Mouse (Mus musculus) ovary, postnatal 10 days (tissue): Measurements from ENCODE around the gene Pcyt1a.
A peak's percentile ranks its signal among the peaks of the same experiment; 100 is the strongest.
"Not testable (repeated sequence)": the region's sequence is repeated elsewhere in the genome, so short reads cannot be mapped to it uniquely, and the experiment has no call there.

Experiments
- DNase-seq: peaks from one replicate; pipeline ENCODE4 v3.0.0; 2022; ENCODE audit warnings: low spot score

Pcyt1a gene

GRCm38 (mm10) chr16:32472276-32473015 lies 41.7 kb downstream of the Pcyt1a start:
- DNase-seq, result no peak

- DNase-seq, result no peak
These were observed 46.6 kb downstream of the Pcyt1a start for GRCm38 (mm10) chr16:32477315-32477714.

DNA sequence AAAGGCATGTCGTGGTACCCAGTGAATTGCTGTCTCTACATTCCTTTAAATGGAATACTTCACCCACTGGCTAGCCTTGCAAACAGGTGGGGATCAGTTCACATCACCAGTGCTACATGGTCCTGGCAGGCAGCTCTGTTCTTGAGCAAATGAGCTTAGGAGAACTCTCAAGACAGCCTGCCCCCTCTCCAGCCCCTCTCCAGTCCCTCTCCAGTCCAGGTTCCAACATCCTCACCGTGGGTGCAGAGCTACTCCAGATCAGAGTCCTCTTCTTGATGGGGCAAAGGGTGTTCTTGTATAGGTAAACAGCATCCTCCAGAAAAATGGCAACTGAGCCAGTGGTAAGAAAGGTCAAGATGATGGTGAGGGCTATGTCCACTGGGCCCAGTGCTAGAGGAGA lies 48.7 kb downstream of the Pcyt1a start:
- no peak for DNase-seq

- DNase-seq, result no peak
These were observed 53.7 kb downstream of the Pcyt1a start for GRCm38 (mm10) chr16:32484431-32484871.

GRCm38 (mm10) chr16:32485209-32485608 lies 54.5 kb downstream of the Pcyt1a start:
- no peak for DNase-seq

DNA sequence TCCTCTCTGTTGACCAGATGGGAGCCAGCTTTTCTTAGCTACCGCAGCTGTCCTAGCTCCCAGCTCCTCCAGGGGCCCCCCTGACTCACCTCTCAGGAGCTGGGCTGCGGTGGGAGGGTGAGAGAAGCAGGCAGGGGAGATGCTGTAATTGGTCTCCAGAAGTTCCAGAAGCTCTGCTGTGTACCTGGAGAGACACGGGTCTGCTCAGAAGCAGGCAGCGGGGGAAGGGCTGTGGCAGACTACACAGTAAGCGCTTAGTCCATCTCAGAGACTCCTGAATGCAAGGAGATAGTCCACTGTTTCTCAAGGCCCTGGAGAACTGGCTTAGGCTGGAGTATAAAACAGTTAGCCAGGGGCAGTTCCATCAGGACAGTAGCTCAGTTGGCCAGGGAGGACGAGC lies 55.3 kb downstream of the Pcyt1a start:
- DNase-seq, result no peak

DNA sequence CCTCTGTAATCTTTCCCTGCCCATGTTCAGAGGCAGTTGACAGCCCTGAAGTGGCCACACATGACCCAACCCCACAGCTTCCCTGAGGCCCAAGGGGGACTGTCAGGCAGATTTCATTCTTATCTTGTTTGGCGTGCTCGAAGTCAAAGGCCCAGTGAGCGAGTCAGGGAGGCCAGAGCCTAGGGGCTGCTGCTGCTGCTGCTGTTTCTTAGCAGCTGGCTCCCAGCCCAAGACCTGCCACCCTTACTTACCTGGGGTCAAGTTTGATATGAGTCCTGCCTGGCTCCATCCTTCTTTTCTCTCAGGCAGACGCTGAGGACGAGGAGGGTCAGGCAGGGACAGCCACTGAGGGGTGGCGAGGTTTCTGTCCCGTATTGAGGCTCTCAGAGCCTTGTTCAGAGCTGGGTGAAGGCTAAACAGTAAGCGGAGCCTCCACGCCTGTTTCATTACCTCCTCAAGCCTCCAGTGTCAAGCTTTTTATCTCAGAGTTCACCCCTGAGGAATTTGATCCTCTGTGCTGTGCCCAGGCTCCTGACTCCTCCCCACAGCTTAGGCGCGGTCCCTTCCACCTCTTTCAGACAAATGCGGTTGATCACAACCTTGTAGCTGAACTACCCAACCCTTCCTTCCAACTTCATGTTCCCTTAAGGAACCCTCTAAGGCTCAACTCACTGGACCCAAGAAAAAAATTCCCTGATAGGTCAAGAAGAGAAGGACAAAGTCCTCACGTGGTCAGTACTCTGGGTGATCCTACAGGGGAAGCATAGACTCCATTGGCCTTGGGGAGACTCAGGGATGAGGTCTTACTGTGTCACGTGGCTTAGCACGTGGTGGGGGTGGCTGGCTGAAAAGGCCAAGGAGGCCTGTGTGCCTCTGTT lies 56.8 kb downstream of the Pcyt1a start, which contains the start of gene Slc51a:
Slc51a (minus strand) TSS at position 646 of the 878 bp plus-strand sequence.
- DNase-seq, result no peak

- no peak for DNase-seq
These were observed 58.2 kb downstream of the Pcyt1a start for GRCm38 (mm10) chr16:32488939-32489338.

DNA sequence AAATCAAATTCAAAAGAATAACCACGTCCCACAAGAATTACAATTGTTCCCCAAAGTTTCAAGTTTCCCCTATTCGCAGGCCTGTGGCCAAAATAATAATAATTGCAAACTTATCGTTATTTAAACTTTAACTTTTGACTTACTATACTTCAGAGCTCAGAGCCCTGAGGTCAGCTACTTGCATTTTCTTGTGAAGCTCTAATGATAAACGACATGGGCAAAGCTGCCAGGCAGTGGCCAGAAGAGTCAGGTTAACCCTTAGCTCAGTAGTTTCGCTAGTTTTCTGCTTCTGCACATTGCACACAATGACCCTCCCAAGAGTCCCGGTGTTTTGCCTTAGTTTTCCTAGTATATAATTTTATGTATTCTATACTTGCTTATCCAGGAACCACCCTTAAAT lies 63.6 kb downstream of the Pcyt1a start:
- not testable (repeated sequence) for DNase-seq

DNA sequence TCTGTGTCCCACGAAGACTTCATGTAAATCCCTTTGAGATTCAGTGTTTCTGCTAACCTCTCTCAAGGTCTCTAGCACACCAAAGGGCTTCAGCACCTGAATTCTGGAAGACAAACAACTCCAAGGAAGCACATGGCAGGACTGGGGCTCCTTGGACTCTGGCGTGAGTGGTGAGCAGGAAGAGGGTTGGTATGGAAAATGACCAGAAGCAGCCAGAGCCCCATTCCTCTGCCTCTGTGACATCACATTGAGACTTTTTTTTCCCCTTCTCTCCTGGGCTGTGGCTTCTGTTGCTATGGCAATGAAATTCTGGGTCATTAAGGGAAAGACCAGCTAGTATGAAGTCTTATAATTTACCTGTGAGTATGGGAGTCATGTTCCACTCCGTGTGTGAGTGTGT lies 65.2 kb downstream of the Pcyt1a start, which contains the start of gene Zdhhc19:
Zdhhc19 (plus strand) TSS at position 301 of the 400 bp plus-strand sequence.
- no peak for DNase-seq

GRCm38 (mm10) chr16:32498996-32499395 lies 68.3 kb downstream of the Pcyt1a start:
- no peak for DNase-seq

DNA sequence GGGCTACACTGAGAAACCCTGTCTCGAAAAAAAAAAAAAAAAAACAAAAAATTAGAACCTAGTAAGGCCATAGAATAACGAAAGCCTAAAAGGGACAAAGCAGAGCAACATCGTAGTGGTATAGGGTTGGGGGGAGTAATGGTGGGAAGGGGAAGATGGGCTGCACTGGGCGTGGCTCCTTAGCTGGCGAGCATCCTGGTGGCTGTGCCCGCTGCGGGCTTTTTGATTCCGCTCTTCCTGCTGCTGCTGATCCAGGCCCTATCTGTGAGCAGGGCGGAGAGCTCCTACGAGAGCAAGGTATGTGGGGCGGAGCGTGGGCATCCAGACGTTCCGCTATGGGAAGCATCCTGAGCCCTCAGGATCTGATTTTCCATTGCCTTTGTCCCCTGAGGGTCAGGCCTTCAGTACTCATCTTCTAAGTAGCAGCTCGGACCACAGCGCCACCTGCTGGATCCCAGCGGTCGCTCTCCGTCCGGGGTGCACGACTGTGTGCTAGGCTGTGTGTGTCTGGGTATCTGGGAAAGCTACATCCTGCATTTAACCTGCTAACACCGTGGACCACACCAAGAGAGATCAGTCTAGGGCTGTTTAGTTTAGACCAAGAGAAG lies 68.8 kb downstream of the Pcyt1a start:
- DNase-seq, result peak; percentile 84

GRCm38 (mm10) chr16:32501459-32501858 lies 70.7 kb downstream of the Pcyt1a start:
- no peak for DNase-seq

DNA sequence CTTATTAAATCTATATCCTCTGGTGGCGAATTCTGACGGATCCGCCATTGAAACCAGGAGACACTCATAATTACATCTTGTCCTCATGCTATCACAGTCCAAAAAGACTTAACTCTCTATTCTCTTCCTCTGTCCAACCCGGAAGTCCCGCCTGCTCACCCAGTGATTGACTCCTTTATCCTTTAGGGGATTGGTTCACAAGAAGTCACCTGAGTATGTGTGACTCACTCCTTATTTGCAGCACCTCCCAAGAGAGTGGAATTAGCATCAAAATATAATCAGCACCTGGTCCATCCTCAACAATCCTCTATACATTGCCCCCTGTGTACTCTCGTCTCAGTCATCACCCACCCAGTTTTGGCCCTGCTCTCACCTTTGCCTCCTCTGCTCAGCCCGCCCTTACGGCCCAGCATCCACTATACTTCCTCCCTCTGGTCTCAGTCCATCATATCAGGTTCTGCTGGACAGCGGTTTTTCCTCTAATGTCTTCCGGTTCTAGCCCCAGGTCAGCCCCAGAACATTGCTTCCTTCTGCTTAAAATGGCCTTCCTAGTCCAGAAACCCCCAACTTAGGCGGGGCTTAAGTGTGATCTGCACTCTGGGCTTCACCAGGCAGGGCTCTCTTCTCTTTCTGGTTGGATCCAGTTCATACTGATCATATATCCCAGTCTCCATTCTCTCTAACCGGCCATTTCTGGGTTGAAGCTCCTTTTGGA lies 72.1 kb downstream of the Pcyt1a start:
- DNase-seq, result no peak

DNA sequence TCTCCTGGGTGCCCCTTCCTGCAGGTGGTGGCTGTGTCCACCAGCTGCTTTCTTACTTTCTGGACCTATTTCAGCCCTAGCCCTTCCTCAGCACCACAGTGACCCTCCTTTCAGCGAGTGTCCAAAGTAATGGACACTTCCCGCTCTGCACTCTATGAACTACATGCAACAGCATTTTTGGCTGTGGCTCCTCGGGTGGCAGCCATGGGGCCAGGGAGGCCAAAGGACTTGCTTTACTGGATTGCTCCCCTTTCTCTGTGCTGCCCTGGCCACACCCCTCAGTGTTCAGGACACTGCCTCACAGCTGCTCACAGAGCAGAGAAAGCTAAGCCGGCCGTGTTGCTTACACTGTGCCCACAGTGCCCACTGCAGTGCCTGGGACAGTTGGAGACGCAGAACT lies 72.9 kb downstream of the Pcyt1a start:
- DNase-seq, result no peak

- DNase-seq, result no peak
These were observed 75.6 kb downstream of the Pcyt1a start for GRCm38 (mm10) chr16:32506298-32506697.

DNA sequence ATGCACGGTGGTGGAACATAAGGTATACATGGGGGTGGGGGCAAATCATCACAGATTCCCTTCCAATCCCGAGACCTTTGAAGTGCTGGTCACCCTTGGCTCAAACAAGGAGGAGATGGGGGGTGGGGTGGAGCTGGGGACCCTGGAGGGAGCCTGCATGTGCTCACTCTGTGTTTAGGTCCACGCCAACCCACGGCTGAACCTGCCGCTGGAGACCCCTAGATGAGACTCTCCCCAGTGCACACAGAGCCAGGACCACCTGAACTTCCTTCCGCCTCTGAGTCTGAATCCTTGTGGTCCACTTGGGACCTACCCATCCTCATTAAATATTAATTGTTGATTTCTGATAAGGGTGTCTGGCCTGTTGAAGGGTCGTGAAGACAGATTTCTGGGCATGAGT lies 76.1 kb downstream of the Pcyt1a start:
- DNase-seq, result no peak

DNA sequence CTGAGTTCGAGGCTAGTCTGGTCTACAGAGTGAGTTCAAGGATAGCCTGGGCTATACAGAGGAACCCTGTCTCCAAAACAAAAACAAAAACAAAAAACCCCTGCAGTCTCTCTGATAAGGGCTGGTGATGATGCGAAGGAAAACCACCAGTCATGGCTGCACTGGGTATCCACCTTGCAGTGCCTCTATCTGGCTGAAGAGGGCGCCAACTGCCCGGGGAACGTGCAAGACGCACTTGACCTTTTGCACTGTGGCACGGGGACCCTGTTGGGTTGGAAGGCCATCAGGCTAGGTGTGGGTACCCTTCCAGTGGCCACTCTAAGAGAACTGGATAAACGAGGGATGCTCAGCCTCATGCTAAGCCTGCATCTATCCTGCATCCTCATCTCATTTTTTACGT lies 76.7 kb downstream of the Pcyt1a start:
- DNase-seq, result no peak

DNA sequence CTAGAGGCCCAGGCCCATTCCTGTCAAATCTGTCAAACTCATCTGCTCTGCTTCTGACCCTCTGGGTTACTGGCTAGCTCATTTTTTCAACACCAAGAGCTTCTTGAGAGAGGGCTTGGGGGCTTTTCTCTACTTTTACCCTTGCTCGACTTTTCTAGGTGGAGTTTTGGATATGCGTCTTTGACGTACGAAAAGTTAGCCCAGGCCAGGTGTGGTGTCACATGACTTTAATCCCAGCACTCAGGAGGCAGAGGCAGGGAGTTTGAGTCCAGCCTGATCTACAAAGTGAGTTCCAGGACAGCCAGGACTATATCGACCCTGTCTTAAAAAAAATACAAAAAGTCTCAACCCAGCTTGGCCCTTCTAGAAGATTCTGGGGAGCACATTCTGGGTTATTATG lies 77.3 kb downstream of the Pcyt1a start:
- DNase-seq, result no peak

DNA sequence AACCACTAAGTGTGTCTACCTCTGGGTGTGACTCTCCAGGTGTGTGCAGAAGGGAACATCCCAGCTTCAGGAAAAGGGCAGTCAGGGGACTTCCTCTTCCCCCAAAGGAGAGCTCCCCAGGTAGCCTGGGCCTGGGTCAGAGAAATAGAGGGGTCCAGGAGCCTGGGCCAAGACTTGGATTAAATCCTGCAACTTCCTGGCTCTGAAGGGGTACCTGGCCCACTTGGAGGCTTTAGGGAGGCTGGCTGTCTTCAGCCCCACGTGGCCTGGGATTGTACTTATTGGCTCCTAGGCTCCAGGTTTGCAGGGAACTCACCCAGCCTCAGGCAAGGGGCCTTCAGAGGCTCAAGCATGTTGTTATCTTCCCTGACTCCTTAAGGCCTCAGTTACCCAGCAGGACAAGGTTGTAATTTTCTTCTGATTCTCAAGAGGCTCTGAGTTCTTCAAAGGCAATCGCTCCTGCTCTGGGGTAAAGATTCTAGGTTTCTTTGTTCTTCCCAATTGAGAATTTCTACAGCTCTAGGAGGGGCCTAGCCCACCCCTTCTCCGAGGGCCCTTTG lies 77.9 kb downstream of the Pcyt1a start:
- DNase-seq, result no peak

DNA sequence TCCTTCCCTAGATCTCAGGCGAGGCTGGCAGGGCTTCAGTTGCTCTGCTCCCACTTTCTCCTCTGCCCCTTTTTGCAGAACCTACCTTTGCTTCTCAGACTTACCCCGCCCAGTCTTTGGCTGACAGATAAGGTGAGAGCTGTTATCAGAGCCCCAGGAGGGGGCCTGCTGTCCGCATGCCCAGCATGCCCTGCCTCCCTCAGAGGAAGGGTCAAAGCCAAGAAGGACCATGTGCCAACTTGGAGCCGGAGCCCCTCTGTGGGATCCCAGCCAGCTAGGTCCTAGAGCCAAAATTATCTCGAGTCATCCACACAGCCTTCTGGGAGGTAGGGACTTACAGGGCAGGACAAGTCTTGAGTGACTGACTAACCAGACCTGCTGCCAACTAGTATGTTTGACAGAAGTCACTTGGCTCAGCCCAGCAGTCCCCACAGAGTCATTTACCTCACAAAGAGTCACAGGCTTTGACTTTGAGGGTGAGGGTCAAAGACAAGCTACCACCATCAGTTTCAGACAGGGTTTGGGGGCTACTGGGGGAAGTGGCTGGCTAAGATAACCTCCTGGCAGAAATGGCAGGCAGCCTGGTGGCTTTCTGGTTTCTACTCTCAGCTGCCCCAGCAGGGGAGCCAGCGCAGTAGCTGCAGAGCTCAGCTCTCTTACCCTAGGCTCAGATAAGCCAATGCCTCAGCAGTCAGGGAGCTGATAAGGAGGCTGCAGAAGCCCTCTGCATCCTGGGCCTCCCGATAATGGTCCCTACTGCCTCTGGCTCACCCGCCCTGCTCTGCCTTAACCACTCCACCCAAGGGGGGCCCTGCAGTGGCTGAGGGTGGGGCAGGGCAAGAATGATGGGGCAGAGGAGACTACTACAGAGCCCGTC lies 78.6 kb downstream of the Pcyt1a start:
- no peak for DNase-seq
